17 mouse cellular contexts compared by ENCODE assay signal in genomic region chr4:140076428-140076827, GRCm38 (mm10).
DNase-seq lines count a peak whose midpoint lies in the region; ATAC-seq and TF ChIP-seq lines count a peak whose summit lies in the region.
"Had no signal": no experiment of that assay in that cellular context is flagged by ENCODE, and none has a peak within 500 bp of the region (broad histone marks: within the 10 kb centered on the region; RNA-seq: fewer than 3 reads in every experiment).

No protein-coding gene starts in this region.

- H3K79me2 ChIP-seq in liver, adult 2 months (ENCODE audit: control insufficient read depth, insufficient read depth, low read length): no peaks in the 10 kb centered on the region

- H3K4me3 ChIP-seq in liver, adult 2 months (ENCODE audit: insufficient read depth, low read depth, low read length): no peak overlapping the region
- H3K4me3 ChIP-seq in liver, embryonic 11.5 days (ENCODE audit: low read depth, low read length): no peak overlapping the region
- no peak overlapping the region for H3K4me3 ChIP-seq in forebrain, embryonic 14.5 days (ENCODE audit: low read depth, low read length)
- H3K4me3 ChIP-seq in midbrain, embryonic 16.5 days (ENCODE audit: low read depth, low read length): no peak overlapping the region
- H3K4me3 ChIP-seq: embryonic facial prominence, embryonic 15.5 days; limb, embryonic 13.5 days had no signal

- H3K4me2 ChIP-seq in liver, embryonic 11.5 days: no peak overlapping the region
- no peak overlapping the region for H3K4me2 ChIP-seq in forebrain, embryonic 14.5 days (ENCODE audit: low read length)
- no peak overlapping the region for H3K4me2 ChIP-seq in midbrain, embryonic 16.5 days (ENCODE audit: low read length)
- H3K4me2 ChIP-seq: embryonic facial prominence, embryonic 15.5 days; heart, embryonic 11.5 days; limb, embryonic 13.5 days had no signal

- peak; percentile 62; the same call in 1 of the 2 replicates for ATAC-seq in frontal cortex, adult (ENCODE audit: low TSS enrichment)
- ATAC-seq in liver, embryonic 11.5 days (replicated peaks; ENCODE audit: low FRiP score): no peak
- peak; percentile 45 for ATAC-seq in forebrain, embryonic 14.5 days
- 0 out of 2 replicates have a peak, but pooled peaks have one; percentile 6 for ATAC-seq in midbrain, embryonic 16.5 days
- ATAC-seq in erythroid progenitor cell, adult 5-6 weeks (replicated peaks; ENCODE audit: low FRiP score, poor library complexity, severe bottlenecking): no peak

- H3K4me1 ChIP-seq in liver, adult 2 months (ENCODE audit: control insufficient read depth, insufficient read depth, low read length): peaks cover 3% of the 10 kb centered on the region
- no peaks in the 10 kb centered on the region for H3K4me1 ChIP-seq in liver, embryonic 11.5 days (replicated peaks; ENCODE audit: control insufficient read depth, insufficient read depth, low read length)
- peaks cover 23% of the 10 kb centered on the region for H3K4me1 ChIP-seq in forebrain, embryonic 14.5 days (ENCODE audit: control insufficient read depth, insufficient read depth, low read length)
- peaks cover 13% of the 10 kb centered on the region; the same call in 1 of the 2 replicates for H3K4me1 ChIP-seq in midbrain, embryonic 16.5 days (ENCODE audit: control insufficient read depth, insufficient read depth, low read length)

- no peaks in the 10 kb centered on the region for H3K27me3 ChIP-seq in liver, adult 2 months (ENCODE audit: control insufficient read depth, insufficient read depth, low read length)
- H3K27me3 ChIP-seq in liver, embryonic 11.5 days (replicated peaks; ENCODE audit: control insufficient read depth, insufficient read depth, low read length): no peaks in the 10 kb centered on the region
- no peaks in the 10 kb centered on the region for H3K27me3 ChIP-seq in forebrain, embryonic 14.5 days (replicated peaks; ENCODE audit: control insufficient read depth, insufficient read depth, low read length)
- no peaks in the 10 kb centered on the region for H3K27me3 ChIP-seq in midbrain, embryonic 16.5 days (ENCODE audit: control insufficient read depth, insufficient read depth, low read depth, low read length)
- H3K27me3 ChIP-seq: CH12.LX had no signal

- no peaks in the 10 kb centered on the region for H3K9me3 ChIP-seq in liver, embryonic 11.5 days (ENCODE audit: control insufficient read depth, low read length)
- no peaks in the 10 kb centered on the region for H3K9me3 ChIP-seq in forebrain, embryonic 14.5 days (replicated peaks; ENCODE audit: control insufficient read depth, low read length)
- H3K9me3 ChIP-seq in midbrain, embryonic 16.5 days (replicated peaks; ENCODE audit: control insufficient read depth, low read length, poor library complexity, severe bottlenecking): no peaks in the 10 kb centered on the region
- H3K9me3 ChIP-seq: embryonic facial prominence, embryonic 15.5 days; limb, embryonic 13.5 days had no signal

- no peaks in the 10 kb centered on the region for H3K36me3 ChIP-seq in liver, adult 2 months (ENCODE audit: control insufficient read depth, insufficient read depth, low read length)
- H3K36me3 ChIP-seq in liver, embryonic 11.5 days (ENCODE audit: control insufficient read depth, insufficient read depth, low read length): no peaks in the 10 kb centered on the region
- H3K36me3 ChIP-seq in forebrain, embryonic 14.5 days (ENCODE audit: control insufficient read depth, insufficient read depth, low read length): no peaks in the 10 kb centered on the region
- H3K36me3 ChIP-seq in midbrain, embryonic 16.5 days (ENCODE audit: control insufficient read depth, insufficient read depth, low read length): no peaks in the 10 kb centered on the region
- H3K36me3 ChIP-seq: embryonic facial prominence, embryonic 15.5 days; limb, embryonic 13.5 days had no signal

- TF ChIP-seq POLR2A in liver, adult 2 months (IDR thresholded peaks at IDR 0.05; ENCODE audit: extremely low read depth, insufficient read depth, low read length): no peak

- H3K9ac ChIP-seq in liver, adult 2 months (ENCODE audit: low read depth, low read length): no peak overlapping the region
- H3K9ac ChIP-seq in liver, embryonic 11.5 days (ENCODE audit: low read depth, low read length): no peak overlapping the region
- peak overlapping the region; percentile 17; the same call in 1 of the 2 replicates for H3K9ac ChIP-seq in forebrain, embryonic 14.5 days (ENCODE audit: low read length)
- H3K9ac ChIP-seq in midbrain, embryonic 16.5 days (ENCODE audit: low read depth, low read length): no peak overlapping the region
- H3K9ac ChIP-seq: embryonic facial prominence, embryonic 15.5 days; limb, embryonic 13.5 days had no signal

- H3K27ac ChIP-seq in liver, adult 2 months (replicated peaks; ENCODE audit: insufficient read depth, low read depth, low read length): no peak overlapping the region
- H3K27ac ChIP-seq in liver, embryonic 11.5 days (ENCODE audit: low read depth, low read length): no peak overlapping the region
- peak overlapping the region; percentile 61; the same call in 1 of the 2 replicates for H3K27ac ChIP-seq in forebrain, embryonic 14.5 days (ENCODE audit: low read depth, low read length)
- H3K27ac ChIP-seq in midbrain, embryonic 16.5 days (ENCODE audit: low read length): no peak overlapping the region
- H3K27ac ChIP-seq: embryonic facial prominence, embryonic 15.5 days; limb, embryonic 13.5 days had no signal

- peak; percentile 32; the same call in 1 of the 2 replicates for TF ChIP-seq CTCF in liver, adult 2 months (IDR thresholded peaks at IDR 0.05; ENCODE audit: low read depth, low read length)

- 73% methylated on average over 6 of the region's 6 CpGs for WGBS in liver, adult 2 months
- WGBS in liver, embryonic 11.5 days: 68% methylated on average over 6 of the region's 6 CpGs
- 63% methylated on average over 6 of the region's 6 CpGs for WGBS in forebrain, embryonic 14.5 days
- 68% methylated on average over 6 of the region's 6 CpGs for WGBS in midbrain, embryonic 16.5 days

- DNase-seq in frontal cortex, postnatal 10 days (ENCODE audit: low spot score in 2 of 2): no peak
- DNase-seq in liver, adult 2 months (ENCODE audit: extremely low read depth, low read depth, low spot score): no peak
- DNase-seq in liver, embryonic 11.5 days (ENCODE audit: low spot score): no peak
- DNase-seq in forebrain, embryonic 14.5 days (ENCODE audit: low spot score): no peak
- no peak for DNase-seq in layer of hippocampus, postnatal 10 days (ENCODE audit: low spot score in 2 of 2)
- DNase-seq: adrenal gland, adult 2 months; embryo, embryonic 11 days; gastrocnemius, postnatal 14 days; lung, adult 18-20 months; thymus, adult 18-20 months had no signal

Comparison
In these comparisons a context has a peak if more than half of its experiments do, and no peak if none do; other contexts are left out.
1. ATAC-seq: peak in frontal cortex, adult (single experiment), forebrain, embryonic 14.5 days (single experiment) and midbrain, embryonic 16.5 days (single experiment); none in liver, embryonic 11.5 days (single experiment) and erythroid progenitor cell, adult 5-6 weeks (single experiment).